15 mouse cellular contexts compared by ENCODE assay signal in genomic region chr15:85458631-85459082, GRCm38 (mm10). TPM values are rescaled to one million over a fixed set of nuclear protein-coding genes. Genes with fewer than 3 reads are reported as not detected.
DNase-seq lines count a peak whose midpoint lies in the region; ATAC-seq and TF ChIP-seq lines count a peak whose summit lies in the region.
"Had no signal": no experiment of that assay in that cellular context is flagged by ENCODE, and none has a peak within 500 bp of the region (broad histone marks: within the 10 kb centered on the region; RNA-seq: fewer than 3 reads in every experiment).

No protein-coding gene starts in this region.

- H3K9ac ChIP-seq in hindbrain, embryonic 15.5 days, result no peak overlapping the region
- no peak overlapping the region for H3K9ac ChIP-seq in midbrain, postnatal 0 days (replicated peaks; ENCODE audit: low read length, poor library complexity, severe bottlenecking)
- H3K9ac ChIP-seq in intestine, postnatal 0 days (ENCODE audit: low read depth, low read length), result no peak overlapping the region

- H3K27ac ChIP-seq in left cerebral cortex, adult 2 months, result 0 out of 2 replicates have a peak overlapping the region, but pooled peaks have one; percentile 28
- H3K27ac ChIP-seq in forebrain, embryonic 10.5 days, result peak overlapping the region; percentile 90
- peak overlapping the region; percentile 71 for H3K27ac ChIP-seq in hindbrain, embryonic 15.5 days (replicated peaks)
- H3K27ac ChIP-seq in midbrain, postnatal 0 days (ENCODE audit: low read depth, low read length), result peak overlapping the region; percentile 62; the same call in 1 of the 2 replicates
- no peak overlapping the region for H3K27ac ChIP-seq in intestine, postnatal 0 days (ENCODE audit: low read depth, low read length)

- H3K9me3 ChIP-seq in forebrain, embryonic 10.5 days, result no peaks in the 10 kb centered on the region
- no peaks in the 10 kb centered on the region for H3K9me3 ChIP-seq in hindbrain, embryonic 15.5 days
- H3K9me3 ChIP-seq in midbrain, postnatal 0 days (ENCODE audit: low read length), result no peaks in the 10 kb centered on the region
- H3K9me3 ChIP-seq in intestine, postnatal 0 days (ENCODE audit: control insufficient read depth), result no peaks in the 10 kb centered on the region
- H3K9me3 ChIP-seq: megakaryocyte, embryonic 14.5 days had no signal

- no peak for DNase-seq in left cerebral cortex, adult 2 months (ENCODE audit: extremely low spot score in 1 of 2, low spot score in 2 of 2)
- DNase-seq in left cerebral cortex, postnatal 4 days, result no peak
- DNase-seq in forebrain, embryonic 10.5 days (ENCODE audit: extremely low spot score, low spot score), result peak; percentile 55
- DNase-seq in midbrain, postnatal 0 days (ENCODE audit: low spot score), result peak; percentile 53
- DNase-seq in gastrocnemius, adult 8-10 months (ENCODE audit: low spot score in 2 of 2), result no peak
- no peak for DNase-seq in T-cell, adult 2 months (ENCODE audit: low spot score)
- DNase-seq: adrenal gland, adult 2 months; cerebellum, adult 11 months; liver had no signal

- TF ChIP-seq CTCF in left cerebral cortex, adult 2 months (IDR thresholded peaks at IDR 0.05), result no peak
- no peak for TF ChIP-seq CTCF in midbrain, postnatal 0 days (IDR thresholded peaks at IDR 0.05)
- TF ChIP-seq CTCF in intestine, postnatal 0 days (IDR thresholded peaks at IDR 0.05; ENCODE audit: low read depth), result no peak

- no peak overlapping the region for H3K4me2 ChIP-seq in hindbrain, embryonic 15.5 days
- H3K4me2 ChIP-seq in midbrain, postnatal 0 days (ENCODE audit: low read depth, low read length, poor library complexity, severe bottlenecking), result no peak overlapping the region
- no peak overlapping the region for H3K4me2 ChIP-seq in intestine, postnatal 0 days (replicated peaks; ENCODE audit: low read depth)

- ATAC-seq in hindbrain, embryonic 15.5 days (ENCODE audit: low FRiP score, low read depth), result 0 out of 2 replicates have a peak, but pooled peaks have one; percentile 46
- no peak for ATAC-seq in midbrain, postnatal 0 days (ENCODE audit: low FRiP score)
- ATAC-seq in intestine, postnatal 0 days, result no peak

- WGBS in forebrain, embryonic 10.5 days, result 25% methylated on average over 4 of the region's 4 CpGs
- WGBS in hindbrain, embryonic 15.5 days, result 15% methylated on average over 4 of the region's 4 CpGs
- 11% methylated on average over 4 of the region's 4 CpGs for WGBS in midbrain, postnatal 0 days
- 46% methylated on average over 4 of the region's 4 CpGs for WGBS in intestine, postnatal 0 days

- no peak overlapping the region for H3K4me3 ChIP-seq in left cerebral cortex, adult 2 months
- peak overlapping the region; percentile 23; the same call in 1 of the 2 replicates for H3K4me3 ChIP-seq in forebrain, embryonic 10.5 days
- no peak overlapping the region for H3K4me3 ChIP-seq in hindbrain, embryonic 15.5 days
- H3K4me3 ChIP-seq in midbrain, postnatal 0 days (ENCODE audit: low read depth, low read length), result no peak overlapping the region
- H3K4me3 ChIP-seq in intestine, postnatal 0 days (ENCODE audit: low read depth, low read length), result no peak overlapping the region
- H3K4me3 ChIP-seq: megakaryocyte, embryonic 14.5 days had no signal

- peaks cover 99% of the 10 kb centered on the region for H3K4me1 ChIP-seq in forebrain, embryonic 10.5 days
- H3K4me1 ChIP-seq in hindbrain, embryonic 15.5 days (replicated peaks), result peaks cover 88% of the 10 kb centered on the region
- peaks cover 14% of the 10 kb centered on the region; the same call in 1 of the 2 replicates for H3K4me1 ChIP-seq in midbrain, postnatal 0 days (ENCODE audit: insufficient read depth, low read length)
- H3K4me1 ChIP-seq in intestine, postnatal 0 days (replicated peaks; ENCODE audit: control insufficient read depth, insufficient read depth, low read length), result no peaks in the 10 kb centered on the region

- intact Hi-C loops in left cerebral cortex, adult 2 months (cut with DNase I), result no loop called here
- intact Hi-C loops in left cerebral cortex, postnatal 4 days (cut with DNase I), result no loop called here

- peaks cover 51% of the 10 kb centered on the region for H3K27me3 ChIP-seq in forebrain, embryonic 10.5 days (ENCODE audit: poor library complexity, severe bottlenecking)
- no peaks in the 10 kb centered on the region for H3K27me3 ChIP-seq in hindbrain, embryonic 15.5 days
- no peaks in the 10 kb centered on the region for H3K27me3 ChIP-seq in midbrain, postnatal 0 days (ENCODE audit: insufficient read depth, low read length)
- no peaks in the 10 kb centered on the region for H3K27me3 ChIP-seq in intestine, postnatal 0 days (replicated peaks; ENCODE audit: control insufficient read depth, insufficient read depth, low read length)
- H3K27me3 ChIP-seq: megakaryocyte, embryonic 14.5 days had no signal

- peaks cover 31% of the 10 kb centered on the region for H3K36me3 ChIP-seq in forebrain, embryonic 10.5 days (replicated peaks)
- peaks cover 8% of the 10 kb centered on the region; the same call in 1 of the 2 replicates for H3K36me3 ChIP-seq in hindbrain, embryonic 15.5 days
- H3K36me3 ChIP-seq in midbrain, postnatal 0 days (ENCODE audit: insufficient read depth, low read length), result peaks cover 17% of the 10 kb centered on the region; the same call in 1 of the 2 replicates
- H3K36me3 ChIP-seq in intestine, postnatal 0 days (ENCODE audit: control insufficient read depth, insufficient read depth), result peaks cover 34% of the 10 kb centered on the region

RNA-seq across cellular contexts. Expression of gene 7530416G11Rik, which starts 44.4 kb away (rescaled TPM):
- total RNA-seq in left cerebral cortex, adult 2 months (2021), result not detected
- total RNA-seq in left cerebral cortex, postnatal 4 days (2021), result not detected
- polyA plus RNA-seq in forebrain, embryonic 10.5 days (2016; fragmentation: Nextera tagmentation; extraction: Ambion mirVana), result not detected in 2 replicates
- not detected in 2 replicates for polyA plus RNA-seq in hindbrain, embryonic 15.5 days (2015; fragmentation: Nextera tagmentation; extraction: Ambion mirVana)
- total RNA-seq in midbrain, postnatal 0 days (2014; rRNA removed), result not detected in 2 replicates
- not detected in 2 replicates for polyA plus RNA-seq in midbrain, postnatal 0 days (2015; fragmentation: Nextera tagmentation; extraction: Ambion mirVana)
- polyA plus RNA-seq in intestine, postnatal 0 days (2015; fragmentation: Nextera tagmentation; extraction: Ambion mirVana), result not detected in 2 replicates
- total RNA-seq in gastrocnemius, adult 8-10 months (2022), result not detected
- total RNA-seq: adrenal gland, adult 2 months had no signal
- polyA plus RNA-seq: adrenal gland, adult 2 months; gonadal fat pad, adult 2 months; heart, postnatal 0 days; thymus, postnatal 0 days had no signal

Comparison
In these comparisons a context has a peak if more than half of its experiments do, and no peak if none do; other contexts are left out.
1. DNase-seq: peak in forebrain, embryonic 10.5 days (single experiment) and midbrain, postnatal 0 days (single experiment); none in left cerebral cortex, adult 2 months (0 of 2), left cerebral cortex, postnatal 4 days (single experiment), gastrocnemius, adult 8-10 months (0 of 2) and T-cell, adult 2 months (single experiment).